Mouse (Mus musculus) E14TG2a.4 (cell line): Measurements from ENCODE around the gene Scgb1b3.

ENCODE experiments used
- H3K27me3 ChIP-seq: 2 replicates; pipeline ENCODE4 v1.6.1; 2014; ENCODE audit warnings: low read length, control low read depth; ENCODE audit not compliant: insufficient read depth
- H3K36me3 ChIP-seq: 2 replicates; pipeline ENCODE4 v1.6.1; 2014; ENCODE audit warnings: low read length, control low read depth; ENCODE audit not compliant: insufficient read depth
- H3K4me1 ChIP-seq: replicated peaks from 2 replicates; pipeline ENCODE4 v1.6.1; 2014; ENCODE audit warnings: low read depth, low read length, control low read depth
- H3K4me3 ChIP-seq: replicated peaks from 2 replicates; pipeline ENCODE4 v1.5.1; 2014; ENCODE audit warnings: mild to moderate bottlenecking, low read length
- H3K9me3 ChIP-seq: 2 replicates; pipeline ENCODE4 v1.6.1; 2014; ENCODE audit warnings: low read length, control low read depth
- CTCF ChIP-seq: conservative IDR thresholded peaks from 2 replicates; pipeline ENCODE4 v1.5.1; 2014; ENCODE audit warnings: low read length
- NANOG ChIP-seq: IDR thresholded peaks from 2 replicates; pipeline ENCODE4 v1.6.1; 2014; ENCODE audit warnings: borderline replicate concordance, low read length, mixed read lengths
- POU5F1 ChIP-seq: IDR thresholded peaks from 2 replicates; pipeline ENCODE4 v1.6.1; 2014; ENCODE audit warnings: low read length, borderline replicate concordance

Scgb1b3 gene

DNA sequence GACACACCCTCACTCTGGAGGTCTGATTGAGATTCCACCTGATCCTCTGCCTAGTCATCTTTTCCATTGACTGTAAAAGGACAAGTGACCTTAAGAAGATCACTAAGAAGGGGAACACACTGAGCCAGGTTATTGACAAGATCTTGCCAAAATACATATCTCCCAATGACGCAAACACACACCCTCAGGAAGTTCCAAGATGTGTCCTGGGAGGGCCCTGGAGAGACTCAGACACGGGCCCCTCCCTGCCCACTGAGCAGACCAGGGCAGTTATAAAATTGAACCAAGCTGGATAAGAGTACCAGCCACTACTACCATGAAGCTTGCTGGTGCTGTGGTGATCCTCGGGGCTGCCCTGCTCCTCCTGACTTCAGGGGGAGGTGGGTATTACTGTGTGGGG, at the start of gene Scgb1b3:
Gene Scgb1b3 (plus strand): TSS at position 301 of the 400 bp plus-strand sequence.
- Histone ChIP-seq H3K36me3 (no peaks in the 10 kb centered on the region), H3K4me1 (no peaks in the 10 kb centered on the region), H3K9me3 (peaks cover 76% of the 10 kb centered on the region), H3K4me3 (no peak within 1 kb of the TSS), H3K27me3 (no peaks in the 10 kb centered on the region)
- TF ChIP-seq CTCF (no peak), NANOG (no peak), POU5F1 (no peak)

DNA sequence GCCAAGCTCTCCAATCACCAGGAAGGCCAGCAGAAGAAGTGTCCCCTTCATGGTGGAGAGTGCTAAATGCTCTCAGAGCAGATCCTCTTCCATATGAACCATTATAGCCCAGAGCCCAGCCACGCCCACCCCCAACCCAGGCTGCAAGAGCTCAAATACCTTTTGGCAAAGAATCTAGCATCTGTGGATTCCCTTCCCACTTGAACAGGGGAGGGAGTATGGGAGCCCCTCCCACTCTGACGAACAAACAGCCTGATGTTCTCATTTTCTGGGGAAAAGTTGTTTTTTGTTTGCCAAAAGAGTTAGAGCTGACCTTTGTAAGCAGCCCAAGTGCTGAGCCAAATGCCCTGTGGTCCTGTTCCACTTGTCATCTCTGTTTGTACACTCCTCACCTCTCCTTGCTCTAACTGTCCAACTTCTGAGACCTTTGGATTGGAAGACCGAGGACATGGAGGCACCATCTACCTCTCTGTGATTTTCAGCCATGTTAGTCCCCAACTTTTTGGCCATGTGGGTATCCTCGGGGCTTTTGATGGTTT, 13.3 kb upstream of the Scgb1b3 start, which contains the start of gene Scgb2b3:
Gene Scgb2b3 (minus strand): TSS at position 51 of the 539 bp plus-strand sequence.
- H3K9me3 ChIP-seq, result peaks cover 75% of the 10 kb centered on the region
- TF ChIP-seq CTCF (no peak), NANOG (no peak), POU5F1 (no peak)
- H3K4me1 ChIP-seq, result no peaks in the 10 kb centered on the region
- H3K4me3 ChIP-seq, result no peak within 1 kb of the TSS
- H3K36me3 ChIP-seq, result no peaks in the 10 kb centered on the region
- H3K27me3 ChIP-seq, result no peaks in the 10 kb centered on the region
